Mouse (Mus musculus) embryonic facial prominence, embryonic 14.5 days (tissue): ENCODE measurements at regions not wholly inside any gene's neighbourhood (a gene's known extent, or its start where the extent isn't known, plus 50 kb on each side); places are given as distances from the start of the nearest gene placed in this dataset.
"Not testable (repeated sequence)": the region's sequence is repeated elsewhere in the genome, so short reads cannot be mapped to it uniquely, and the experiment has no call there.

Experiments
- ATAC-seq: fragments of 200-750 bp; cut with Nextera tagmentation; 2 replicates; pipeline ENCODE4 v1.8.0; 2017; ENCODE audit warnings: low read depth, moderate number of reproducible peaks, moderate TSS enrichment
- DNase-seq: peaks from one replicate; pipeline ENCODE4 v3.0.0-alpha.2; 2015; ENCODE audit warnings: low spot score
- H3K27ac ChIP-seq: fragments of 300-500 bp; sonication (generic); replicated peaks from 2 replicates; pipeline ENCODE4 v1.5.1; 2014; ENCODE audit warnings: low read depth, mild to moderate bottlenecking, low read length, moderate library complexity
- H3K27me3 ChIP-seq: fragments of 300-500 bp; sonication (generic); replicated peaks from 2 replicates; pipeline ENCODE4 v1.6.1; 2014; ENCODE audit warnings: low read length; ENCODE audit not compliant: control insufficient read depth, insufficient read depth
- H3K36me3 ChIP-seq: fragments of 300-500 bp; sonication (generic); 2 replicates; pipeline ENCODE4 v1.6.1; 2014; ENCODE audit warnings: low read length, mixed read lengths; ENCODE audit not compliant: control insufficient read depth, insufficient read depth
- H3K4me1 ChIP-seq: fragments of 300-500 bp; sonication (generic); 2 replicates; pipeline ENCODE4 v1.6.1; 2014; ENCODE audit warnings: antibody characterized with exemption, low read length; ENCODE audit not compliant: control insufficient read depth, insufficient read depth
- H3K4me2 ChIP-seq: fragments of 300-500 bp; sonication (generic); 2 replicates; pipeline ENCODE4 v1.6.1; 2014; ENCODE audit warnings: low read depth, mild to moderate bottlenecking, low read length, moderate library complexity, mixed read lengths
- H3K4me3 ChIP-seq: fragments of 300-500 bp; sonication (generic); 2 replicates; pipeline ENCODE4 v1.5.1; 2014; ENCODE audit warnings: low read depth, mild to moderate bottlenecking, low read length
- H3K9ac ChIP-seq: fragments of 300-500 bp; sonication (generic); 2 replicates; pipeline ENCODE4 v1.6.1; 2014; ENCODE audit warnings: low read depth, mild to moderate bottlenecking, low read length, moderate library complexity, mixed read lengths
- H3K9me3 ChIP-seq: fragments of 300-500 bp; sonication (generic); 2 replicates; pipeline ENCODE4 v1.6.1; 2016; ENCODE audit warnings: low read length; ENCODE audit not compliant: control insufficient read depth
- WGBS: fragments of 180-500 bp; shearing (Covaris S2); extraction: QIAGEN DNeasy Blood & Tissue Kit; methylation state at CpG from one replicate; pipeline ENCODE4 v1.1.7; 2014; 5-methylcytosine and 5-hydroxymethylcytosine counted together

GRCm38 (mm10) chr4:16944901-16945300 lies 2660.3 kb upstream of the Gm12353 start:
- H3K4me1 ChIP-seq: no peaks in the 10 kb centered on the region
- no peaks in the 10 kb centered on the region for H3K36me3 ChIP-seq
- WGBS: 28% methylated on average over 4 of the region's 4 CpGs
- H3K9me3 ChIP-seq: no peaks in the 10 kb centered on the region
- no peak overlapping the region for H3K9ac ChIP-seq
- no peak for ATAC-seq
- no peak overlapping the region for H3K4me2 ChIP-seq
- H3K27me3 ChIP-seq: no peaks in the 10 kb centered on the region
- peak; percentile 20 for DNase-seq
- H3K4me3 ChIP-seq: no peak overlapping the region
- no peak overlapping the region for H3K27ac ChIP-seq

- not testable (repeated sequence) for H3K4me1 ChIP-seq, H3K27me3 ChIP-seq, ATAC-seq, H3K4me3 ChIP-seq, H3K9ac ChIP-seq, H3K4me2 ChIP-seq, DNase-seq, H3K9me3 ChIP-seq, H3K36me3 ChIP-seq, H3K27ac ChIP-seq
- 54% methylated on average over 1 of the region's 1 CpGs for WGBS
Measured at GRCm38 (mm10) chr4:16954591-16954990, 2650.7 kb upstream of the Gm12353 start.

GRCm38 (mm10) chr4:16954991-16955390 lies 2650.3 kb upstream of the Gm12353 start:
- not testable (repeated sequence) for H3K27me3 ChIP-seq, H3K36me3 ChIP-seq, H3K4me1 ChIP-seq, H3K4me2 ChIP-seq, H3K27ac ChIP-seq, ATAC-seq, DNase-seq, H3K9ac ChIP-seq, H3K9me3 ChIP-seq, H3K4me3 ChIP-seq
- whole genome bisulfite sequencing: 90% methylated on average over 5 of the region's 5 CpGs

- Histone ChIP-seq H3K27ac (no peak overlapping the region), H3K4me1 (no peaks in the 10 kb centered on the region), H3K36me3 (no peaks in the 10 kb centered on the region), H3K27me3 (no peaks in the 10 kb centered on the region), H3K9me3 (peaks cover 4% of the 10 kb centered on the region), H3K4me2 (no peak overlapping the region), H3K9ac (no peak overlapping the region), H3K4me3 (no peak overlapping the region)
- 43% methylated on average over 1 of the region's 1 CpGs for WGBS
- DNase-seq (peak; percentile 65), ATAC-seq (no peak)
Measured at GRCm38 (mm10) chr4:16981733-16982230, 2623.5 kb upstream of the Gm12353 start.

- H3K9ac ChIP-seq: no peak overlapping the region
- ATAC-seq (peak; percentile 37; the same call in 1 of the 2 replicates), DNase-seq (peak; percentile 3)
- H3K36me3 ChIP-seq: no peaks in the 10 kb centered on the region
- H3K9me3 ChIP-seq: no peaks in the 10 kb centered on the region
- no peak overlapping the region for H3K4me3 ChIP-seq
- H3K4me1 ChIP-seq: no peaks in the 10 kb centered on the region
- H3K27ac ChIP-seq: no peak overlapping the region
- H3K27me3 ChIP-seq: no peaks in the 10 kb centered on the region
- WGBS: 35% methylated on average over 2 of the region's 2 CpGs
- H3K4me2 ChIP-seq: no peak overlapping the region
Measured at GRCm38 (mm10) chr4:17026685-17027084, 2578.6 kb upstream of the Gm12353 start.
